Mouse (Mus musculus) heart, embryonic 12.5 days (tissue): ENCODE results near the gene Raet1d. TPM values are rescaled to one million over a fixed set of nuclear protein-coding genes. Genes with fewer than 3 reads are reported as not detected.
"Not testable (repeated sequence)": the region's sequence is repeated elsewhere in the genome, so short reads cannot be mapped to it uniquely, and the experiment has no call there.

Experiments used
- ATAC-seq: fragments of 200-750 bp; cut with Nextera tagmentation; 2 replicates; pipeline ENCODE4 v1.8.0; 2017; ENCODE audit warnings: moderate TSS enrichment, moderate library complexity; ENCODE audit not compliant: insufficient number of reproducible peaks, low FRiP score
- H3K27ac ChIP-seq: fragments of 300-500 bp; sonication (generic); 2 replicates; pipeline ENCODE4 v1.5.1; 2016; ENCODE audit warnings: mild to moderate bottlenecking, moderate library complexity; ENCODE audit not compliant: poor library complexity, severe bottlenecking
- H3K27me3 ChIP-seq: fragments of 300-500 bp; sonication (generic); replicated peaks from 2 replicates; pipeline ENCODE4 v1.6.1; 2016; ENCODE audit warnings: mild to moderate bottlenecking, moderate library complexity
- H3K36me3 ChIP-seq: fragments of 300-500 bp; sonication (generic); 2 replicates; pipeline ENCODE4 v1.6.1; 2016; ENCODE audit warnings: mild to moderate bottlenecking, moderate library complexity
- H3K4me1 ChIP-seq: fragments of 300-500 bp; sonication (generic); replicated peaks from 2 replicates; pipeline ENCODE4 v1.6.1; 2016; ENCODE audit warnings: mild to moderate bottlenecking
- H3K4me2 ChIP-seq: fragments of 300-500 bp; sonication (generic); 2 replicates; pipeline ENCODE4 v1.6.1; 2016; ENCODE audit warnings: mild to moderate bottlenecking, moderate library complexity
- H3K4me3 ChIP-seq: fragments of 300-500 bp; sonication (generic); 2 replicates; pipeline ENCODE4 v1.5.1; 2016; ENCODE audit warnings: mild to moderate bottlenecking
- H3K9ac ChIP-seq: fragments of 300-500 bp; sonication (generic); 2 replicates; pipeline ENCODE4 v1.6.1; 2016; ENCODE audit warnings: mild to moderate bottlenecking, moderate library complexity
- H3K9me3 ChIP-seq: fragments of 300-500 bp; sonication (generic); replicated peaks from 2 replicates; pipeline ENCODE4 v1.6.1; 2016; ENCODE audit warnings: mild to moderate bottlenecking, moderate library complexity
- WGBS: fragments of 180-500 bp; shearing (Covaris S2); methylation state at CpG from one replicate; pipeline ENCODE4 v1.1.7; 2016; 5-methylcytosine and 5-hydroxymethylcytosine counted together
- polyA plus RNA-seq: library from polyadenylated mRNA; unstranded; fragments of >200 nt; fragmentation: Nextera tagmentation; extraction: Ambion mirVana; gene quantifications from 2 replicates; pipeline ENCODE4 v1.2.1, GENCODE M21; 2016

The Raet1d gene
- polyA plus RNA-seq, 1 experiment from 2014 or later = 10.6 TPM

DNA sequence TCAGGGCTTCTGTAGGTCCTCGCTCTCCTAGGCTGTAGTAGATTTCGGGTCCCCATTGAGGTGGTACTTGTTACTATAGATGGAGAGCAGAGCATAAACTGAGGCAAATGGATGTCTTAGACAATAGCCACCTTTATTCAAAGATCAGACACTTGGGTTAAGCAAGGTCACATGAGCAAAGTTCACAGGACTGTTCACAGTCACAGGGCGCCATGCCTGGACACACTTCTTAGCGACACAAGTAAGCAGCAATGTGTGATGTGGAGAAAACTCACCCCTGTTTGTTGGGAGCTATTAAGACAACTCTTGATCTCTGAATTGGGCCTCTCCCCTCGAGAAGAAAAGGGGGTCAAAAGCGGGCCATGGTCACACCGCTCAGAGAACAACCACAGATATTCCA lies 29.8 kb downstream of the Raet1d start:
- H3K9me3 ChIP-seq, H3K36me3 ChIP-seq, H3K27ac ChIP-seq, H3K27me3 ChIP-seq, ATAC-seq, H3K9ac ChIP-seq, H3K4me2 ChIP-seq, H3K4me3 ChIP-seq, H3K4me1 ChIP-seq: not testable (repeated sequence)
- WGBS = 85% methylated on average over 7 of the region's 7 CpGs

DNA sequence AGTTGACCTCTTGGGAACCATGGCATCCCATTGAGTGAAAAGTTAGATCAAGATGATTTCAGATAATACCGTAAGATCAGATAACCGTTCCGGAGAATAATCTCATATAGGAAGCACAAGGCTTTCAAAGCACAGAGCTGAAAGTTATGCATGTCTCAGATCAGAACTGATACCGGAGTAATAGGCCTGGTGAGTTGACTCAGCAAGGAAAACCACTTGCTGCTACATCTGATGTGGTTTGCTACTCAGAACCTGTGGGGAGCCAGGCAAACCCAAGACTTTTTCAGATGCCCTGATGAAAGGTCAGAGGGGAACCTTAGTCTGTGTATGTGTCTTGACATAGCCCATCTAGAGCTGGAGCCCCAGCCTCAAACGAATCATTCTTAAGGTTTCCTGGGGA lies 31.3 kb downstream of the Raet1d start:
- not testable (repeated sequence) for ATAC-seq, H3K4me1 ChIP-seq, H3K4me2 ChIP-seq, H3K27ac ChIP-seq, H3K9ac ChIP-seq, H3K27me3 ChIP-seq, H3K36me3 ChIP-seq, H3K9me3 ChIP-seq, H3K4me3 ChIP-seq
- WGBS = 79% methylated on average over 5 of the region's 5 CpGs

DNA sequence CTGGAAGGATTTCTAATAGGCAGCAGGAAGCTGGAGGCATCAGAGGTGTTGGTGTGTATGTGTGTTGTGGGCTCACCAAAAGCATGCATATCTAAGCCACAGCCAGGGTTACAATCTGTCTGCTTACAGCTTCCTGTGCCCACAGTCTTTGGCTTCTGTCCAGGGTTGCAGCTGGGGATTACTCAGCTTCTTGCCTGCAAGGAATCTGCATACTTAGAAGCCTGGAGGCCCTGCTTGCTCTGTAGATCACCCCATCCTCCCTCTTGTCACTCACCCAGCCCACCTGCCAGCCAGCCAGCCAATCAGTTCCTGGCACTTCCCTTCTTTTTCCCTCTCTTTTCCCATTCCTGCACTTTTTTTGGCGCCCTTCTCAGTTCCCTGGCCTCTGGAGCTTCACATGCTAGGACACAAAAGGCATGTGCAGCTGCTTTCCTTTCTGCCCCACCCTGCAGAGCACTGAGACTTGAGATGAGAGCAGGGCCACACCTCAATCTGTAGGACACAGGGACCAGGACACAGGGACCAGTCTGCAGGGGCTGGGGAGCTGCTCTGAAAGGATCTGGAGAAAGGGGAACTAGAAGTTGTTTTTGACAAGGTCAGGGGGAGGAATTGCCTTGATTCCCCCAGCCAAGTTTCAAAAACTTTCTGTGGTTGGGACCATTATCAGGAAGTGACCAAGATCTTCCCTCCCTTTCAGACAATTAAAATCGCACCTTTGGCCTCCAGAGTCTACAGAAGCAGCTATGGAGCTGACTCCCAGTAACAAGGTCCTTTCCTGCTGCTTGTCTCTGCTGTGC lies 32.9 kb downstream of the Raet1d start:
- no CpG with 5 or more reads among the region's 2 CpGs for WGBS
- 0 out of 2 replicates have a peak, but pooled peaks have one; percentile 36 for ATAC-seq
- H3K4me3 ChIP-seq, H3K36me3 ChIP-seq, H3K4me1 ChIP-seq, H3K9ac ChIP-seq, H3K4me2 ChIP-seq, H3K27me3 ChIP-seq, H3K27ac ChIP-seq, H3K9me3 ChIP-seq: not testable (repeated sequence)

DNA sequence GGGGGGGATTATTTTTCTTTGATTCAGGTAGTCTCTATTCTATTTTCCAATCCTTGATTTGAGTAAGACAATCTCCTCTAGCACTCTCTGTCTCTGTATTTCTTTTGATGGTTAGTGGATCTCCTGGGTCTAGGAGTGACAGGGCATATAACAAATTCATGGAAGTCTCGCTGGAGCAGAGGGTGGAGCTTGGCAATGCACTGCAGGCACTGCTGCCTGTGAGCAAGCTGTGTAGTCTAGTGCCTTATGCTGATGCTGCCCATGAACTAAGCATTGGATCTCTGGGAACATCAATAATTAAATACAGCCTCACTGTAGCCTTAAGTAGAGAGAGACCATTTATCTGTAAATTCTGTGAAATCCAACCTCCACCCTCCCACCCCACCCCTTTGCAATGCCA lies 36.3 kb downstream of the Raet1d start:
- not testable (repeated sequence) for H3K27me3 ChIP-seq, H3K9me3 ChIP-seq, H3K9ac ChIP-seq, H3K4me2 ChIP-seq, H3K4me3 ChIP-seq, H3K4me1 ChIP-seq, H3K36me3 ChIP-seq, ATAC-seq, H3K27ac ChIP-seq
- WGBS = 36% methylated on average over 1 of the region's 1 CpGs

DNA sequence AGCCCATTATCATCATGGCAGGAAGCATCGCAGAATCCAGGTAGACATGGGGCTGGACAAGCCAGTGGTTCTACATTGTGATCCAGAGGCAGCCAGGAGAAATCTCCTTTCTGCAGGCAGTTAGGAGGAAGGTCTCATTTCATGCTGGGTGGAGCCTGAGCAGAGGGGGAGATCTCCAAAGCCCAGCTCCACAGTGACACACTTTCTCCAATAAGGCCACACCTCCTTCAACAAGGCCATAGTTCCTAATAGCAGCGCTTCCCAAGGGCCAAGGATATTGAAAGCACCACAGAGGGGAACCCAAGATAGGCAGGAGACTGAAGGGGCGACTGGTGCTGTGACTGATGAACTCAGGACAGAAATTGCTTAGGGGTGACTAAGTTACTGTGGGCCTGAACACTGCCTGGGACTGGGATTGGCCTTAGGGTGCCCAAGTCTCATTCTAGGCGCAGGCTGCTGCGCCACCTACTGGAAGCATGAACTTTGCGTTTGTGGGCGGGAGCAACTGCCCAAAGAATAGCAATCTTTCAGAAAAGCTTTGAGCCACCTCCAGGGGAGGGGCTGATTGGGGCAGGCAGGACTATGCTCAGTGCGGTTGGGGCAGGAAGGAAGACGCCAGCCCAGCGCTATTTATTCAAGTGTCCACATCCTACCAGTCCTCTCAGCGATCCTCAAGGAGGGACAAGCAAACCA lies 42.0 kb downstream of the Raet1d start:
- H3K36me3 ChIP-seq, H3K4me1 ChIP-seq, H3K9ac ChIP-seq, H3K27me3 ChIP-seq, H3K9me3 ChIP-seq, H3K4me3 ChIP-seq, H3K27ac ChIP-seq, H3K4me2 ChIP-seq: not testable (repeated sequence)
- peak; percentile 72 for ATAC-seq
- WGBS = 2% methylated on average over 9 of the region's 11 CpGs

DNA sequence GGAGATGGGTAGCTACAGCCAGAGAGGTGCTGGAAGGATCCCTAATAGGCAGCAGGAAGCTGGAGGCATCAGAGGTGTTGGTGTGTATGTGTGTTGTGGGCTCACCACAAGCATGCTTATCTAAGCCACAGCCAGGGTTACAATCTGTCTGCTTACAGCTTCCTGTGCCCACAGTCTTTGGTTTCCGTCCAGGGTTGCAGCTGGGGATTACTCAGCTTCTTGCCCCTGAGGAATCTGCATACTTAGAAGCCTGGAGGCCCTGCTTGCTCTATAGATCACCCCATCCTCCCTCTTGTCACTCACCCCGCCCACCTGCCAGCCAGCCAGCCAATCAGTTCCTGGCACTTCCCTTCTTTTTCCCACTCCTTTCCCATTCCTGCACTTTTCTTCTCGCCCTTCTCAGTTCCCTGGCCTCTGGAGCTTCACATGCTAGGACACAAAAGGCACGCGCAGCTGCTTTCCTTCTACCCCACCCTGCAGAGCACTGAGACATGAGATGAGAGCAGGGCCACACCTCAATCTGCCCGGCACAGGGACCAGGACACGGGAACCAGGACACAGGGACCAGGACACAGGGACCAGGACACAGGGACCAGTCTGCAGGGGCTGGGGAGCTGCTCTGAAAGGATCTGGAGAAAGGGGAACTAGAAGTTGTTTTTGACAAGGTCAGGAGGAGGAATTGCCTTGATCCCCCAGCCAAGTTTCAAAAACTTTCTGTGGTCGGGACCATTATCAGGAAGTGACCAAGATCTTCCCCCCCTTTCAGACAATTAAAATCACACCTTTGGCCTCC lies 53.5 kb downstream of the Raet1d start:
- H3K4me2 ChIP-seq, H3K4me3 ChIP-seq, H3K9ac ChIP-seq, H3K27me3 ChIP-seq, H3K9me3 ChIP-seq, H3K27ac ChIP-seq, H3K36me3 ChIP-seq, H3K4me1 ChIP-seq: not testable (repeated sequence)
- 0 out of 2 replicates have a peak, but pooled peaks have one; percentile 42 for ATAC-seq
- 10% methylated on average over 1 of the region's 8 CpGs for WGBS

Other genes with a start within 250 kb of the Raet1d start
- 14.8 TPM in 2 replicates for gene E030030I06Rik, start 211.3 kb upstream of the Raet1d start, polyA plus RNA-seq
- gene Raet1e, start 202.0 kb upstream of the Raet1d start, polyA plus RNA-seq = 4.3 and 5.8 TPM in 2 replicates
- 0.35 and 0.55 TPM in 2 replicates for gene H60b, start 202.0 kb upstream of the Raet1d start, polyA plus RNA-seq